Mouse (Mus musculus) embryonic facial prominence, embryonic 13.5 days (tissue): ENCODE data around the gene Ide. TPM values are rescaled to one million over a fixed set of nuclear protein-coding genes. Genes with fewer than 3 reads are reported as not detected.

Source experiments
- ATAC-seq: fragments of 200-750 bp; cut with Nextera tagmentation; 2 replicates; pipeline ENCODE4 v1.8.0; 2017; ENCODE audit warnings: low read depth; ENCODE audit not compliant: insufficient number of reproducible peaks, insufficient read depth, low FRiP score, low TSS enrichment
- H3K27ac ChIP-seq: fragments of 300-500 bp; sonication (generic); 2 replicates; pipeline ENCODE4 v1.5.1; 2015; ENCODE audit warnings: moderate library complexity, mild to moderate bottlenecking, inconsistent platforms
- H3K27me3 ChIP-seq: fragments of 300-500 bp; sonication (generic); 2 replicates; pipeline ENCODE4 v1.6.1; 2015; ENCODE audit warnings: mild to moderate bottlenecking, inconsistent platforms
- H3K36me3 ChIP-seq: fragments of 300-500 bp; sonication (generic); 2 replicates; pipeline ENCODE4 v1.6.1; 2015; ENCODE audit warnings: mild to moderate bottlenecking, inconsistent platforms
- H3K4me1 ChIP-seq: fragments of 300-500 bp; sonication (generic); 2 replicates; pipeline ENCODE4 v1.6.1; 2015; ENCODE audit warnings: inconsistent platforms
- H3K4me2 ChIP-seq: fragments of 300-500 bp; sonication (generic); 2 replicates; pipeline ENCODE4 v1.6.1; 2015; ENCODE audit warnings: moderate library complexity, mild to moderate bottlenecking, inconsistent platforms
- H3K4me3 ChIP-seq: fragments of 300-500 bp; sonication (generic); 2 replicates; pipeline ENCODE4 v1.5.1; 2015; ENCODE audit warnings: mild to moderate bottlenecking, inconsistent platforms
- H3K9ac ChIP-seq: fragments of 300-500 bp; sonication (generic); 2 replicates; pipeline ENCODE4 v1.6.1; 2015; ENCODE audit warnings: mild to moderate bottlenecking, inconsistent platforms
- H3K9me3 ChIP-seq: fragments of 300-500 bp; sonication (generic); 2 replicates; pipeline ENCODE4 v1.6.1; 2016; ENCODE audit warnings: inconsistent platforms
- WGBS: fragments of 180-500 bp; shearing (Covaris S2); methylation state at CpG from one replicate; pipeline ENCODE4 v1.1.7; 2015; ENCODE audit warnings: mixed read lengths; 5-methylcytosine and 5-hydroxymethylcytosine counted together
- polyA plus RNA-seq: library from polyadenylated mRNA; unstranded; fragments of >200 nt; fragmentation: Nextera tagmentation; extraction: Ambion mirVana; gene quantifications from 2 replicates; pipeline ENCODE4 v1.2.1, GENCODE M21; 2015

Gene Ide
- polyA plus RNA-seq, 1 experiment from 2014 or later, result 31.9 TPM

GRCm38 (mm10) chr19:37327216-37327615, 10.4 kb downstream of the Ide start:
- Histone ChIP-seq H3K9me3 (no peaks in the 10 kb centered on the region), H3K27ac (no peak overlapping the region), H3K4me1 (no peaks in the 10 kb centered on the region), H3K9ac (no peak overlapping the region), H3K4me3 (no peak overlapping the region), H3K4me2 (no peak overlapping the region), H3K36me3 (peaks cover 16% of the 10 kb centered on the region), H3K27me3 (no peaks in the 10 kb centered on the region)
- WGBS, result 76% methylated on average over 5 of the region's 5 CpGs
- ATAC-seq, result no peak

DNA sequence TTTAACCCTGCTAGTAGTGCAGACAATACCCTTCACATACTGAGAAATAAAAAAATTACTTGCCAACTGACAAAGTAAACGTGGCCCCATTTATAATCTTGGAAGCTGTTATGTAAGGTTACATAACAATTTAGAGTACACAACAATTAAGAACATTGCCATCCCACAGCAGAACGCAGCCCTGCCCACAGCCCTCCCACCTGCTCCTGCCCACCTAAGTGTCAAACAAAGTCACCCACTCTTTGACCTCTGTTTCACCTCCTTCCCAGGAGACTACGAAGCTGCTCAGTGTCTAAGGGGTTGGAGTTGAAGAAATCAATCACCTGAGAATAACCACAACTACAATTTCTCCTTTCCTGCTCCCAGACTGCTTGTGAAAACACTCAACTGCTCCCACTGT, 14.1 kb downstream of the Ide start:
- no peak overlapping the region for H3K27ac ChIP-seq

DNA sequence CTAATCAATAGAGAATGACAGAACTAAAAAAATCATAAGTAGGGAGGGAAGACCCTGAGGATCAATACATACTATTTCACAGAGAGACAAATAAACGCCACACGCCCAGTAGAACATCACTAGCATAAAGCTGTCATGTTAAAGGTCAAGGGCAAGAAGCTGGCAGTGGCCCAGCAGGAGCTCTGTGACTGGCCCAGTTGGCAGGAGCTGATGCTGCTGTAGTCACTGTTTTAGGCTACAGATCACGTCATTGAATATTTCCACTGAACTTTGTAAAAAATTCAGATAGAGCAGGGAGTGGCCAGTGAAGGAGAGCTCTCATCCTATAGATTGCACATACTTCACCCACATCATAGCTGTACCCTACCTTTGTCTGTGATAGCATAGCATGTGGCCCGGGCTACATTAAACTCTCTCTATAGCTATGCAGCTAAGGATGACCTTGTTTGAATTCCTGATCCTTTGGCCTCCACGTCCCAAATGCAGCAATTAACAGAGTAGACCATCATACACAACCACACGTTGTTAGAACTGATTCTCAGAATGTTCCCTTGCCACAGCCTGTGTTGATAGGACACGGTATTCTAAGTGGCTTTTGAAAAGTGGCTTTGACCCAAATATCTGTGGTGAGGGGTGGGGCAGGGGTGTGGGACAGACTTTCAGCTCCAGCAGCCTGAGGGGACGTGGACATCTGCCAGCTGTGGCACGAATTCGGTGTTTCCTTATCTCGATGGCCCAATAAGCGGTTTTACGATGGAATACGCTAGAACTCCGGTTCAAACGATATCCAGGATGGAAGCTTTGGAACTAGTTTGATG, 16.6 kb downstream of the Ide start:
- no peaks in the 10 kb centered on the region for H3K9me3 ChIP-seq
- WGBS, result 85% methylated on average over 16 of the region's 16 CpGs
- peaks cover 6% of the 10 kb centered on the region for H3K36me3 ChIP-seq
- no peak overlapping the region for H3K9ac ChIP-seq
- no peak overlapping the region for H3K4me3 ChIP-seq
- H3K27ac ChIP-seq, result no peak overlapping the region
- H3K4me2 ChIP-seq, result no peak overlapping the region
- no peak for ATAC-seq
- no peaks in the 10 kb centered on the region for H3K27me3 ChIP-seq
- H3K4me1 ChIP-seq, result no peaks in the 10 kb centered on the region

More for the DNA sequence above, 14.1 kb downstream of the Ide start:
- no peak for ATAC-seq
- no peaks in the 10 kb centered on the region for H3K4me1 ChIP-seq
- WGBS, result 70% methylated on average over 3 of the region's 3 CpGs
- no peaks in the 10 kb centered on the region for H3K27me3 ChIP-seq
- no peaks in the 10 kb centered on the region for H3K9me3 ChIP-seq
- H3K9ac ChIP-seq, result no peak overlapping the region
- H3K36me3 ChIP-seq, result peaks cover 14% of the 10 kb centered on the region
- H3K4me3 ChIP-seq, result no peak overlapping the region
- H3K4me2 ChIP-seq, result no peak overlapping the region

GRCm38 (mm10) chr19:37317359-37317758, 20.3 kb downstream of the Ide start:
- ATAC-seq, result no peak
- Histone ChIP-seq H3K4me1 (no peaks in the 10 kb centered on the region), H3K9ac (no peak overlapping the region), H3K27ac (no peak overlapping the region), H3K36me3 (peaks cover 12% of the 10 kb centered on the region), H3K4me2 (no peak overlapping the region), H3K9me3 (no peaks in the 10 kb centered on the region), H3K27me3 (no peaks in the 10 kb centered on the region), H3K4me3 (no peak overlapping the region)
- 85% methylated on average over 4 of the region's 4 CpGs for WGBS

DNA sequence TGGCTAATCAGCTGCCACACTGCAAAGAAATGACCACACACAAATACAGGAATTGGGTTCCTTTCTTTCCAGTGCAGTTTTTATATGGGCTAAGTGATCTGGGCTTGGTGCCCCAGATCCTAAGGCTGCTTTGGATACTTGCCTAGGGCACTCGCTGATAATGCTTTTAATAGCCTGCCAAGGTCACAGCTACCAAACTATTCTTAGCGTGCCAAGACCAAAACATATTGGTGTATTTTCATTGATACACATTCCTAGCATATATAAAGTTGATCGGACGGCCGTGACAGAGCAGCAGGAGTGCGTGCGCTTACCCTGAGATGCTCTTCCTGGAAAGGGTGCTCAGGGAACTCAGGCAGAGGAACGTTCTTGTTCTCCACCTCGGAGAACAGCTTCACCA, 22.6 kb downstream of the Ide start:
- WGBS, result 92% methylated on average over 9 of the region's 9 CpGs
- Histone ChIP-seq H3K4me1 (no peaks in the 10 kb centered on the region), H3K9ac (no peak overlapping the region), H3K4me2 (no peak overlapping the region), H3K9me3 (no peaks in the 10 kb centered on the region), H3K4me3 (no peak overlapping the region), H3K27me3 (no peaks in the 10 kb centered on the region), H3K36me3 (peaks cover 17% of the 10 kb centered on the region), H3K27ac (no peak overlapping the region)
- no peak for ATAC-seq

DNA sequence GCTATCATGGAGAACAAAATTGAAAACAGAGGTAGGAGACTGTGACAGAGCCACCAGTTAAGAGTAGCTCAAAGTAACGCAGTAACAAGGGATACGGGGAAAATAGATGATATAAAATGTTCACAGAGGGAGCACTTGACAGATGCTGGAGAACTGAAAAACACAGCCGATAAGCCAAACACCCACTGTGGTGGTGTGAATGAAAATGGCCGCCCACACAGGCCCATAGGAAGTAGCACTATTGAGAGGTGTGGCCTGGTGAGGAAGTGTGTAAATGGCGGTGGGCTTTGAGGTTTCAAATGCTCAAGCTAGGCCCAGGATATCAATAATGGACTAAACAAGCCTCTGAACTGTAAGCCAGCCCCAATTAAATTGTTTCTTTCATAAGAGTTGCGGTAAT, 26.2 kb downstream of the Ide start:
- H3K4me1 ChIP-seq, result no peaks in the 10 kb centered on the region
- H3K9me3 ChIP-seq, result no peaks in the 10 kb centered on the region
- ATAC-seq, result no peak
- H3K27ac ChIP-seq, result no peak overlapping the region
- peaks cover 20% of the 10 kb centered on the region for H3K36me3 ChIP-seq
- H3K27me3 ChIP-seq, result no peaks in the 10 kb centered on the region
- H3K9ac ChIP-seq, result no peak overlapping the region
- no peak overlapping the region for H3K4me3 ChIP-seq
- 91% methylated on average over 6 of the region's 6 CpGs for WGBS
- H3K4me2 ChIP-seq, result no peak overlapping the region

DNA sequence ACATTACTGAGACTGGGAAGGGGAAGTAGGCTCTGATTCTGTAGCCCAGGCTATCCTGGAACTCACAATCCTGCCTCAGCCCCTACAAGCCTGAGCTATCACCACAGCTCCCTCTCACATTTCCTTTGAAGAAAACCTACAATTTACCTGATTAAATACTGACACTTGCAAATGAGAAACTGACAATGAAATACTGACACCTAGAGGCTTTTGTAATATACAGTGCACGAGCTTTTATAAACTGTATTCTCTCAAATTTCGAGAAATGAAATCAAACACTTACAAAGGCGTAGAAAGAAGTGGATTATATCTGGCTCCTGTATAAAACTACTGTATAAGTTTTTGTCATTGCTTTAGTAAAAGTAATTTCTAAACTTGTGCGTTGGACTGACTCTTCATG, 27.5 kb downstream of the Ide start:
- no peak for ATAC-seq
- Histone ChIP-seq H3K27me3 (no peaks in the 10 kb centered on the region), H3K4me2 (no peak overlapping the region), H3K9me3 (no peaks in the 10 kb centered on the region), H3K4me3 (no peak overlapping the region), H3K9ac (no peak overlapping the region), H3K36me3 (peaks cover 17% of the 10 kb centered on the region), H3K27ac (no peak overlapping the region), H3K4me1 (no peaks in the 10 kb centered on the region)
- 81% methylated on average over 4 of the region's 4 CpGs for WGBS

DNA sequence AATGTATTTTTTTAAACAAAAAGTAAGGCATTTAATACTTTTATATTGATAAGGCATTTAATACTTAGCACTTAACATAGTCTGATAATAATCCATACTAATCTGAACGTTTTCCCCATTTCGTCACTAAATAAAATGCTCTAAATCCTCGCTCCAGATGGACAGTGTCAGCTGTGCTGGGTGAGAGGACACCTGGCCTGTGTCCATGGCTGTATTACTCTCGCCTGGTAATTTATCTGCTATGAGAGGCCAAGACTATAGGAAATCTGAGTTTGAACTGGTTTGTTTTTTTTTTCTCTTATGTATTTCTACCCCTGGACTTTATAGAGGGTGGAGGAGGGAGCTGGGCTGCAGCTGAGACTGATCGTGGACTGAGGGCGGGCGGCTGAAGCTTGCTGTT, 28.7 kb downstream of the Ide start:
- Histone ChIP-seq H3K4me3 (no peak overlapping the region), H3K36me3 (peaks cover 8% of the 10 kb centered on the region; the same call in 1 of the 2 replicates), H3K9me3 (no peaks in the 10 kb centered on the region), H3K4me2 (no peak overlapping the region), H3K27me3 (no peaks in the 10 kb centered on the region), H3K9ac (no peak overlapping the region), H3K4me1 (no peaks in the 10 kb centered on the region), H3K27ac (no peak overlapping the region)
- WGBS, result 87% methylated on average over 7 of the region's 7 CpGs
- no peak for ATAC-seq

- Histone ChIP-seq H3K4me2 (no peak overlapping the region), H3K4me1 (no peaks in the 10 kb centered on the region), H3K36me3 (peaks cover 8% of the 10 kb centered on the region; the same call in 1 of the 2 replicates), H3K27me3 (no peaks in the 10 kb centered on the region), H3K27ac (no peak overlapping the region), H3K4me3 (no peak overlapping the region), H3K9me3 (no peaks in the 10 kb centered on the region), H3K9ac (no peak overlapping the region)
- WGBS, result 82% methylated on average over 6 of the region's 6 CpGs
- ATAC-seq, result no peak
Observed at GRCm38 (mm10) chr19:37307826-37308545, 29.7 kb downstream of the Ide start.

- 90% methylated on average over 3 of the region's 3 CpGs for WGBS
- Histone ChIP-seq H3K9me3 (no peaks in the 10 kb centered on the region), H3K4me3 (no peak overlapping the region), H3K9ac (no peak overlapping the region), H3K4me2 (no peak overlapping the region), H3K4me1 (no peaks in the 10 kb centered on the region), H3K36me3 (0 out of 2 replicates have a peak, but pooled peaks cover 8% of the 10 kb centered on the region), H3K27me3 (no peaks in the 10 kb centered on the region), H3K27ac (no peak overlapping the region)
- ATAC-seq, result no peak
Observed at GRCm38 (mm10) chr19:37306176-37306575, 31.5 kb downstream of the Ide start.

DNA sequence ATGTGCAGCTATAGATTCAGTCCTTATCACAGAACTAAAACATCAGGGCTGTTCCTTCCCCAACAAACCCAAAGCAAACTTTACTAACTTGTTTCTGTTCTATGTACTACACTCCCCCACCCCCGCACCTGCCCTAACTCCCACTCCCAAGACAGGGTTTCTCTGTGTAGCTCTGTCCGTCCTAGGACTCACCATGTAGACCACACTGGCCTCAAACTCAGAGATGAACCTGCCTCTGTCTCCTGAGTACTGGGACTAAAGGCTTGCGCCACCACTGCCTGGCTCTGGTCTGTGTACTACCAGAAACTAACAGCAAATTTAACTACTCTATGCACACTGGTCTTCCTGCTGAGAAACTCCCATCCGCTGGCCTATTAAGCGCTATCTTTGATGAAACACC, 32.8 kb downstream of the Ide start:
- no peaks in the 10 kb centered on the region for H3K4me1 ChIP-seq
- H3K9ac ChIP-seq, result no peak overlapping the region
- no peak overlapping the region for H3K27ac ChIP-seq
- H3K36me3 ChIP-seq, result 0 out of 2 replicates have a peak, but pooled peaks cover 3% of the 10 kb centered on the region
- H3K4me2 ChIP-seq, result no peak overlapping the region
- no peak overlapping the region for H3K4me3 ChIP-seq
- no peak for ATAC-seq
- no peaks in the 10 kb centered on the region for H3K9me3 ChIP-seq
- no peaks in the 10 kb centered on the region for H3K27me3 ChIP-seq
- 92% methylated on average over 5 of the region's 5 CpGs for WGBS

GRCm38 (mm10) chr19:37304006-37304405, 33.6 kb downstream of the Ide start:
- no peak overlapping the region for H3K4me3 ChIP-seq
- H3K4me1 ChIP-seq, result no peaks in the 10 kb centered on the region
- 75% methylated on average over 4 of the region's 4 CpGs for WGBS
- ATAC-seq, result no peak
- H3K27ac ChIP-seq, result no peak overlapping the region
- no peak overlapping the region for H3K9ac ChIP-seq
- no peak overlapping the region for H3K4me2 ChIP-seq
- H3K36me3 ChIP-seq, result 0 out of 2 replicates have a peak, but pooled peaks cover 3% of the 10 kb centered on the region
- no peaks in the 10 kb centered on the region for H3K9me3 ChIP-seq
- H3K27me3 ChIP-seq, result no peaks in the 10 kb centered on the region
